Mouse (Mus musculus) neural tube, embryonic 11.5 days (tissue): ENCODE results near the gene Cep164. TPM values are rescaled to one million over a fixed set of nuclear protein-coding genes. Genes with fewer than 3 reads are reported as not detected.

Experiments used
- ATAC-seq: fragments of 200-750 bp; cut with Nextera tagmentation; 2 replicates; pipeline ENCODE4 v1.8.0; 2017; ENCODE audit warnings: moderate number of reproducible peaks, mild to moderate bottlenecking, moderate TSS enrichment, moderate library complexity; ENCODE audit not compliant: insufficient read depth, low FRiP score, low TSS enrichment
- DNase-seq: peaks from one replicate; pipeline ENCODE4 v3.0.0-alpha.2; 2015; ENCODE audit warnings: low spot score
- H3K27ac ChIP-seq: fragments of 300-500 bp; sonication (generic); 2 replicates; pipeline ENCODE4 v1.5.1; 2014; ENCODE audit warnings: low read depth, mild to moderate bottlenecking, low read length
- H3K27me3 ChIP-seq: fragments of 300-500 bp; sonication (generic); 2 replicates; pipeline ENCODE4 v1.6.1; 2014; ENCODE audit warnings: mild to moderate bottlenecking, low read length, mixed read lengths; ENCODE audit not compliant: control insufficient read depth, insufficient read depth
- H3K36me3 ChIP-seq: fragments of 300-500 bp; sonication (generic); 2 replicates; pipeline ENCODE4 v1.6.1; 2014; ENCODE audit warnings: mild to moderate bottlenecking, low read length, moderate library complexity, mixed read lengths; ENCODE audit not compliant: control insufficient read depth, insufficient read depth
- H3K4me1 ChIP-seq: fragments of 300-500 bp; sonication (generic); 2 replicates; pipeline ENCODE4 v1.6.1; 2014; ENCODE audit warnings: low read length, mixed read lengths; ENCODE audit not compliant: control insufficient read depth, insufficient read depth
- H3K4me2 ChIP-seq: fragments of 300-500 bp; sonication (generic); 2 replicates; pipeline ENCODE4 v1.6.1; 2014; ENCODE audit warnings: low read depth, mild to moderate bottlenecking, moderate library complexity
- H3K4me3 ChIP-seq: fragments of 300-500 bp; sonication (generic); 2 replicates; pipeline ENCODE4 v1.5.1; 2014; ENCODE audit warnings: low read depth, low read length
- H3K9ac ChIP-seq: fragments of 300-500 bp; sonication (generic); 2 replicates; pipeline ENCODE4 v1.6.1; 2014; ENCODE audit warnings: mild to moderate bottlenecking, low read length
- H3K9me3 ChIP-seq: fragments of 300-500 bp; sonication (generic); 2 replicates; pipeline ENCODE4 v1.6.1; 2016; ENCODE audit warnings: low read length; ENCODE audit not compliant: control insufficient read depth
- WGBS: fragments of 180-500 bp; shearing (Covaris S2); extraction: QIAGEN DNeasy Blood & Tissue Kit; methylation state at CpG from one replicate; pipeline ENCODE4 v1.1.7; 2014; 5-methylcytosine and 5-hydroxymethylcytosine counted together
- polyA plus RNA-seq: library from polyadenylated mRNA; unstranded; fragments of >200 nt; fragmentation: Nextera tagmentation; extraction: Ambion mirVana; gene quantifications from 2 replicates; pipeline ENCODE4 v1.2.1, GENCODE M21; 2014

The Cep164 gene
- polyA plus RNA-seq, 1 experiment from 2014 or later, result 14.0 TPM

GRCm38 (mm10) chr9:45767155-45767554 is 61.3 kb downstream of the Cep164 start:
- Histone ChIP-seq H3K27me3 (no peaks in the 10 kb centered on the region), H3K9ac (no peak overlapping the region), H3K4me1 (no peaks in the 10 kb centered on the region), H3K9me3 (no peaks in the 10 kb centered on the region), H3K4me2 (no peak overlapping the region), H3K4me3 (no peak overlapping the region), H3K27ac (no peak overlapping the region), H3K36me3 (no peaks in the 10 kb centered on the region)
- DNase-seq, result no peak
- ATAC-seq, result no peak
- WGBS, result 92% methylated on average over 8 of the region's 8 CpGs

GRCm38 (mm10) chr9:45766195-45766594 is 62.3 kb downstream of the Cep164 start:
- Histone ChIP-seq H3K36me3 (no peaks in the 10 kb centered on the region), H3K9me3 (no peaks in the 10 kb centered on the region), H3K4me2 (no peak overlapping the region), H3K9ac (no peak overlapping the region), H3K27ac (no peak overlapping the region), H3K4me1 (no peaks in the 10 kb centered on the region), H3K4me3 (no peak overlapping the region), H3K27me3 (no peaks in the 10 kb centered on the region)
- DNase-seq (no peak), ATAC-seq (no peak)
- 82% methylated on average over 6 of the region's 6 CpGs for WGBS

GRCm38 (mm10) chr9:45754452-45755091 is 73.9 kb downstream of the Cep164 start:
- H3K27ac ChIP-seq, result no peak overlapping the region
- ATAC-seq, result no peak

DNA sequence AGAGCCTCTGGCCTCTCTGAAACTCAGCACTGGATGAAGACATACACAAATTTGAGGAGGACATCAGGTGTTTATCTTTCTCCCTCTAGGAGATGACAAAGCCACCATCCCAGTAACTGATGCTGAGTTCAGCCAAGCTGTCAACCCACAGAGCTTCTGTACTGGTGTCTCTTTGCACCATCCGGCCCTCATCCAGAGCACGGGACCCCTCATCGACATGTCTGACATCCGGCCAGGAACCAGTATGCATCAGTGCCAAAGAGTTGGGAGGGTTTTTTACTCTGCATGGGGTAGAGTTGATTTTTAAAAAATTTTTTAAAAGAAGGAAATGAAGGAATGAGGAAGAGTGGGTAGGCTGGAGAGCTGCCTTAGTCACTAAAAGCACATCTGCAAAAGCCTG is 78.6 kb downstream of the Cep164 start:
- Histone ChIP-seq H3K4me3 (no peak overlapping the region), H3K27me3 (no peaks in the 10 kb centered on the region), H3K36me3 (no peaks in the 10 kb centered on the region), H3K27ac (no peak overlapping the region), H3K4me1 (no peaks in the 10 kb centered on the region), H3K9me3 (no peaks in the 10 kb centered on the region), H3K9ac (no peak overlapping the region), H3K4me2 (no peak overlapping the region)
- no peak for ATAC-seq
- WGBS, result 97% methylated on average over 4 of the region's 4 CpGs
- DNase-seq, result no peak

More at GRCm38 (mm10) chr9:45754452-45755091, 73.9 kb downstream of the Cep164 start:
- WGBS, result 49% methylated on average over 8 of the region's 8 CpGs
- peak; percentile 78 for DNase-seq
- Histone ChIP-seq H3K4me1 (no peaks in the 10 kb centered on the region), H3K4me3 (no peak overlapping the region), H3K36me3 (no peaks in the 10 kb centered on the region), H3K4me2 (no peak overlapping the region), H3K27me3 (no peaks in the 10 kb centered on the region), H3K9ac (no peak overlapping the region), H3K9me3 (no peaks in the 10 kb centered on the region)

DNA sequence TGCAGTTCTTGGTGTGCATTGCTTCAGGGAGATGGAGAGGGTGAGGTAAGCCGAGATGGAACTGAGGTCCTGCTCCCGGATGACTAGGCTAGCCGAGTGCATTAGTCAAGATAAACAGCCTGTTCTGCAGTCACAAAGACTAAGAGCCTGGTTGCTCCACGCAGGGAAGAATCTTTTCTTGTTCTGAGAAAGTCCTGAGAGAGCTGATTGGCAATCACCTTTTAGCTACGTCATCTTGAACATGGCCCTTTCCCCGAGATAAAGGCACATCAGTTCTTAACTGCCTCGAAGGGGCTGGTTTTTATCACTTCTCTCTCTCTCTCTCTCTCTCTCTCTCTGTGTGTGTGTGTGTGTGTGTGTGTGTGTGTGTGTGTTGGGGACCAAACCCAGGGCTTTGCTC is 83.0 kb downstream of the Cep164 start:
- H3K4me1 ChIP-seq, result no peaks in the 10 kb centered on the region
- ATAC-seq (no peak), DNase-seq (no peak)
- WGBS, result 83% methylated on average over 7 of the region's 7 CpGs
- no peak overlapping the region for H3K4me3 ChIP-seq
- H3K27me3 ChIP-seq, result no peaks in the 10 kb centered on the region
- H3K36me3 ChIP-seq, result no peaks in the 10 kb centered on the region
- H3K9ac ChIP-seq, result no peak overlapping the region
- H3K9me3 ChIP-seq, result no peaks in the 10 kb centered on the region
- H3K27ac ChIP-seq, result no peak overlapping the region
- no peak overlapping the region for H3K4me2 ChIP-seq

GRCm38 (mm10) chr9:45740584-45740980 is 87.9 kb downstream of the Cep164 start:
- Histone ChIP-seq H3K9me3 (no peaks in the 10 kb centered on the region), H3K27ac (no peak overlapping the region)
- ATAC-seq, result no peak

GRCm38 (mm10) chr9:45739702-45740583 is 88.5 kb downstream of the Cep164 start:
- no peak overlapping the region for H3K27ac ChIP-seq
- no peaks in the 10 kb centered on the region for H3K4me1 ChIP-seq
- no peak overlapping the region for H3K4me2 ChIP-seq
- 77% methylated on average over 17 of the region's 17 CpGs for WGBS
- no peak for ATAC-seq
- no peak for DNase-seq
- H3K9me3 ChIP-seq, result no peaks in the 10 kb centered on the region
- no peaks in the 10 kb centered on the region for H3K36me3 ChIP-seq
- H3K27me3 ChIP-seq, result no peaks in the 10 kb centered on the region
- no peak overlapping the region for H3K9ac ChIP-seq
- no peak overlapping the region for H3K4me3 ChIP-seq

More at GRCm38 (mm10) chr9:45740584-45740980, 87.9 kb downstream of the Cep164 start:
- H3K4me2 ChIP-seq, result no peak overlapping the region
- DNase-seq, result peak; percentile 49
- H3K27me3 ChIP-seq, result no peaks in the 10 kb centered on the region
- no peaks in the 10 kb centered on the region for H3K4me1 ChIP-seq
- WGBS, result 65% methylated on average over 2 of the region's 2 CpGs
- no peak overlapping the region for H3K4me3 ChIP-seq
- no peaks in the 10 kb centered on the region for H3K36me3 ChIP-seq
- H3K9ac ChIP-seq, result no peak overlapping the region

DNA sequence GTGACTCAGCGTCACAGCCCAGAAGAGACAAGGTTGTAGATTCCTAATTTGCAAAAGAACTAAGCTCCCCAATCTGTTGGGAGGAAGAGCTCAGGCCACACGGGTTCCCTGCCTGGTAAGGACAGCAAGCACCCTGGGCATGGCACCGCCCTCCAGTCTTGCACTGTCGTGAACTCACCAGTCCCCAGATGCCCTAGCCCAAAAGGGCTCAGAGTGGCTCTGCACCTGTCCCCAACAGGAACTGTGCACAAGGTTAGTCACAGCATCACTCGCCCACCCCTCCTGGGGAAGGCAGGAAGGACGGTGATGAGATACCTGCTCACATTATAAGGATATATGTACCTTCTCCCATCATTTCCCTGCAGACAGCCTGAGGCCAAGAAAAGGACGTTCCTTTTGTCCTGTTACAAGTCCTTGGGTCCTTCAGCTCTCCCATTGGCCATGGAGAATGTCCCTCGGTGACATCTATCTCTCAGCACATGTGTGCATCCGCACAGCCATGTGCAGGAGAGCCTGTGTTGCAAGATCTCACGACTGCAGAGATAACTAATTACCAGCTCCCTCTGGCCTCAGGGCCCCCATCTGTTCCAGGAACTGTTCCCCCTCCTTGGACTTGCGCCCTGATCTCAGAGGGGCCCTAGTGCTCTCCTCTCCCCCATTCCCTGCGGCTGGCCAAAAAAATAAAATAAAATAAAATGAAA is 89.3 kb downstream of the Cep164 start:
- H3K4me3 ChIP-seq, result no peak overlapping the region
- H3K9ac ChIP-seq, result no peak overlapping the region
- WGBS, result 76% methylated on average over 12 of the region's 12 CpGs
- ATAC-seq, result no peak
- no peaks in the 10 kb centered on the region for H3K4me1 ChIP-seq
- no peak overlapping the region for H3K4me2 ChIP-seq
- H3K27ac ChIP-seq, result no peak overlapping the region
- no peaks in the 10 kb centered on the region for H3K27me3 ChIP-seq
- no peaks in the 10 kb centered on the region for H3K9me3 ChIP-seq
- no peaks in the 10 kb centered on the region for H3K36me3 ChIP-seq
- DNase-seq, result peak; percentile 7
